Mouse (Mus musculus) activated CD4-positive, CD25-positive, alpha-beta regulatory T cell (primary cell): Measurements from ENCODE around the gene Pelo. TPM values are rescaled to one million over a fixed set of nuclear protein-coding genes. Genes with fewer than 3 reads are reported as not detected.

Source experiments
- polyA plus RNA-seq, 2 experiments: library from polyadenylated mRNA; unstranded; fragments of 100-300 nt; shearing (Covaris generic); gene quantifications; one replicate each; pipeline ENCODE4 v1.2.1; 2017

Gene Pelo
- polyA plus RNA-seq, result 1 to 10 TPM; 7.2 to 8.9 TPM

GRCm38 (mm10) chr13:115090069-115090976, at the start of gene Pelo:
Gene Pelo (minus strand): TSS chr13:115090186.

GRCm38 (mm10) chr13:115101355-115102191, 11.6 kb upstream of the Pelo start, which contains the start of the genes Gm49395 and Itga1:
Gene Gm49395 (minus strand): TSS chr13:115101921.
Gene Itga1 (minus strand): TSS chr13:115101964.

Other genes starting within 250 kb of the Pelo start
- gene Itga2, start 158.1 kb downstream of the Pelo start, polyA plus RNA-seq, result 10 to 100 TPM in 1 of 2 experiments, 1 to 10 TPM in 1; 1.4 to 14.9 TPM
- gene Gm49395, start 11.7 kb upstream of the Pelo start, polyA plus RNA-seq, result 1 to 10 TPM in 1 of 2 experiments, under 1 TPM in 1; 0.74 to 2.9 TPM
- 1 to 10 TPM; 2.4 to 3.8 TPM for gene Itga1, start 11.8 kb upstream of the Pelo start, polyA plus RNA-seq